Comparison of ENCODE assay signal across 28 mouse cellular contexts in the genomic region with DNA sequence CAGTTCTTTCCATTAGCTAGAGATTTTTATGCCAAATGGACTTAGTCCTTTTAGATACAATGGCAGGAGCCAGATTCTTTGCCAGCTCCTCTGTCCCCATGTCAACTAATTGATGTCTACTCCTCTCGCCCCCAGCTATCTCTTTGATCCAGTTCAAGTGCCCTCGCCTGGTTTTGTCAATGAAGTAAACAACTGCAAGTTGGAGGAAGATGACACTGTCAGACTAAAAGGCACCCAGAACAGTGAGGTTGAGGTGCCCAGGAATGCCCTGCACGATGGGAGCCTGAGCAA.
"Had no signal": no experiment of that assay in that cellular context is flagged by ENCODE, and none has a peak within 500 bp of the region (broad histone marks: within the 10 kb centered on the region; RNA-seq: fewer than 3 reads in every experiment).

No protein-coding gene starts in this region.

- H3K36me3 ChIP-seq: embryonic facial prominence, embryonic 10.5 days; embryonic facial prominence, embryonic 12.5 days; embryonic facial prominence, embryonic 13.5 days; embryonic facial prominence, embryonic 15.5 days; forebrain, embryonic 10.5 days; forebrain, embryonic 12.5 days; forebrain, embryonic 15.5 days had no signal

- H3K27ac ChIP-seq: embryonic facial prominence, embryonic 10.5 days; embryonic facial prominence, embryonic 12.5 days; embryonic facial prominence, embryonic 13.5 days; embryonic facial prominence, embryonic 15.5 days; forebrain, embryonic 10.5 days; forebrain, embryonic 12.5 days; forebrain, embryonic 13.5 days; forebrain, embryonic 15.5 days; gastrocnemius, adult 2 months had no signal

- DNase-seq: cerebellum, adult 18-20 months; cerebellum, adult 2 months; cerebellum, adult 8-10 months; cerebellum, adult 9-10 months; cerebellum, adult 9-11 months; cerebellum, postnatal 10 days; cerebellum, postnatal 14 days; cerebellum, postnatal 25 days; cerebellum, postnatal 36 days; embryo, embryonic 11 days; forebrain, postnatal 0 days; gastrocnemius, adult 2 months; gastrocnemius, postnatal 10 days; gastrocnemius, postnatal 14 days; gastrocnemius, postnatal 25 days; gastrocnemius, postnatal 36 days; heart, adult 11 months had no signal

- H3K4me1 ChIP-seq: embryonic facial prominence, embryonic 10.5 days; embryonic facial prominence, embryonic 12.5 days; embryonic facial prominence, embryonic 13.5 days; embryonic facial prominence, embryonic 15.5 days; forebrain, embryonic 10.5 days; forebrain, embryonic 12.5 days; forebrain, embryonic 13.5 days; forebrain, embryonic 15.5 days had no signal

- ATAC-seq: forebrain, embryonic 14.5 days; forebrain, embryonic 15.5 days; forebrain, embryonic 16.5 days; forebrain, postnatal 0 days had no signal

- H3K4me3 ChIP-seq: embryonic facial prominence, embryonic 10.5 days; embryonic facial prominence, embryonic 12.5 days; embryonic facial prominence, embryonic 13.5 days; embryonic facial prominence, embryonic 15.5 days; erythroblast, embryonic 14.5 days; forebrain, embryonic 10.5 days; forebrain, embryonic 12.5 days; forebrain, embryonic 13.5 days; forebrain, embryonic 15.5 days; gastrocnemius, adult 2 months had no signal

- H3K27me3 ChIP-seq: embryonic facial prominence, embryonic 12.5 days; embryonic facial prominence, embryonic 13.5 days; embryonic facial prominence, embryonic 15.5 days; forebrain, embryonic 12.5 days; forebrain, embryonic 13.5 days; forebrain, embryonic 15.5 days had no signal

- H3K9ac ChIP-seq: embryonic facial prominence, embryonic 12.5 days; embryonic facial prominence, embryonic 13.5 days; embryonic facial prominence, embryonic 15.5 days; forebrain, embryonic 12.5 days; forebrain, embryonic 13.5 days; forebrain, embryonic 15.5 days; forebrain, postnatal 0 days had no signal
